Mouse (Mus musculus) heart, embryonic 15.5 days (tissue): ENCODE data around the gene Wwp2. TPM values are rescaled to one million over a fixed set of nuclear protein-coding genes. Genes with fewer than 3 reads are reported as not detected.
"Not testable (repeated sequence)": the region's sequence is repeated elsewhere in the genome, so short reads cannot be mapped to it uniquely, and the experiment has no call there.

Experiments
- ATAC-seq: fragments of 200-750 bp; cut with Nextera tagmentation; replicated peaks from 2 replicates; pipeline ENCODE4 v1.8.0; 2017; ENCODE audit warnings: low read depth, moderate TSS enrichment; ENCODE audit not compliant: insufficient number of reproducible peaks, insufficient read depth, low FRiP score
- H3K27ac ChIP-seq: fragments of 300-500 bp; sonication (generic); 2 replicates; pipeline ENCODE4 v1.5.1; 2015; ENCODE audit warnings: mild to moderate bottlenecking, inconsistent platforms
- H3K27me3 ChIP-seq: fragments of 300-500 bp; sonication (generic); 2 replicates; pipeline ENCODE4 v1.6.1; 2015; ENCODE audit warnings: inconsistent platforms
- H3K36me3 ChIP-seq: fragments of 300-500 bp; sonication (generic); 2 replicates; pipeline ENCODE4 v1.6.1; 2015; ENCODE audit warnings: mild to moderate bottlenecking, inconsistent platforms
- H3K4me1 ChIP-seq: fragments of 300-500 bp; sonication (generic); replicated peaks from 2 replicates; pipeline ENCODE4 v1.6.1; 2015; ENCODE audit warnings: inconsistent platforms
- H3K4me2 ChIP-seq: fragments of 300-500 bp; sonication (generic); 2 replicates; pipeline ENCODE4 v1.6.1; 2015; ENCODE audit warnings: inconsistent platforms, mild to moderate bottlenecking, moderate library complexity
- H3K4me3 ChIP-seq: fragments of 300-500 bp; sonication (generic); 2 replicates; pipeline ENCODE4 v1.5.1; 2015; ENCODE audit warnings: mild to moderate bottlenecking, inconsistent platforms
- H3K9ac ChIP-seq: fragments of 300-500 bp; sonication (generic); 2 replicates; pipeline ENCODE4 v1.6.1; 2015; ENCODE audit warnings: mild to moderate bottlenecking, inconsistent platforms
- H3K9me3 ChIP-seq: fragments of 300-500 bp; sonication (generic); replicated peaks from 2 replicates; pipeline ENCODE4 v1.6.1; 2016; ENCODE audit warnings: inconsistent platforms
- WGBS: fragments of 180-500 bp; shearing (Covaris S2); methylation state at CpG from one replicate; pipeline ENCODE4 v1.1.7; 2015; ENCODE audit warnings: mixed read lengths; 5-methylcytosine and 5-hydroxymethylcytosine counted together
- polyA plus RNA-seq: library from polyadenylated mRNA; unstranded; fragments of >200 nt; fragmentation: Nextera tagmentation; extraction: Ambion mirVana; gene quantifications from 2 replicates; pipeline ENCODE4 v1.2.1, GENCODE M21; 2015

Wwp2 gene
- polyA plus RNA-seq, 1 experiment from 2014 or later: 27.5 TPM

- not testable (repeated sequence) for H3K9ac ChIP-seq, ATAC-seq, H3K4me1 ChIP-seq, H3K27me3 ChIP-seq, H3K4me2 ChIP-seq, H3K4me3 ChIP-seq, H3K36me3 ChIP-seq, H3K27ac ChIP-seq, H3K9me3 ChIP-seq
- WGBS: 86% methylated on average over 7 of the region's 7 CpGs
Observed at GRCm38 (mm10) chr8:107476786-107477185, 40.6 kb downstream of the Wwp2 start.

GRCm38 (mm10) chr8:107478728-107479127 lies 42.6 kb downstream of the Wwp2 start:
- Histone ChIP-seq H3K4me3 (no peak overlapping the region), H3K36me3 (no peaks in the 10 kb centered on the region), H3K9ac (no peak overlapping the region), H3K9me3 (no peaks in the 10 kb centered on the region), H3K27ac (no peak overlapping the region), H3K4me1 (no peaks in the 10 kb centered on the region), H3K27me3 (no peaks in the 10 kb centered on the region), H3K4me2 (no peak overlapping the region)
- no peak for ATAC-seq
- WGBS: 80% methylated on average over 6 of the region's 6 CpGs

- no peak for ATAC-seq
- no peaks in the 10 kb centered on the region for H3K9me3 ChIP-seq
- no peak overlapping the region for H3K4me3 ChIP-seq
- peaks cover 3% of the 10 kb centered on the region; the same call in 1 of the 2 replicates for H3K36me3 ChIP-seq
- 82% methylated on average over 4 of the region's 4 CpGs for WGBS
- H3K4me2 ChIP-seq: no peak overlapping the region
- H3K9ac ChIP-seq: no peak overlapping the region
- H3K4me1 ChIP-seq: no peaks in the 10 kb centered on the region
- H3K27me3 ChIP-seq: no peaks in the 10 kb centered on the region
- H3K27ac ChIP-seq: no peak overlapping the region
Observed at GRCm38 (mm10) chr8:107480436-107480835, 44.3 kb downstream of the Wwp2 start.

- WGBS: 80% methylated on average over 8 of the region's 8 CpGs
- H3K27me3 ChIP-seq: no peaks in the 10 kb centered on the region
- no peak overlapping the region for H3K27ac ChIP-seq
- no peak overlapping the region for H3K4me3 ChIP-seq
- H3K9me3 ChIP-seq: no peaks in the 10 kb centered on the region
- H3K36me3 ChIP-seq: peaks cover 3% of the 10 kb centered on the region; the same call in 1 of the 2 replicates
- ATAC-seq: 0 out of 2 replicates have a peak, but pooled peaks have one; percentile 14
- no peak overlapping the region for H3K4me2 ChIP-seq
- H3K4me1 ChIP-seq: no peaks in the 10 kb centered on the region
- H3K9ac ChIP-seq: no peak overlapping the region
Observed at GRCm38 (mm10) chr8:107483250-107483649, 47.1 kb downstream of the Wwp2 start.

- Histone ChIP-seq H3K4me2 (no peak overlapping the region), H3K9me3 (no peaks in the 10 kb centered on the region), H3K4me3 (no peak overlapping the region), H3K36me3 (peaks cover 3% of the 10 kb centered on the region; the same call in 1 of the 2 replicates), H3K27me3 (no peaks in the 10 kb centered on the region), H3K27ac (no peak overlapping the region), H3K9ac (no peak overlapping the region), H3K4me1 (peaks cover 14% of the 10 kb centered on the region)
- ATAC-seq: no peak
Observed at GRCm38 (mm10) chr8:107484956-107485355, 48.8 kb downstream of the Wwp2 start.

- ATAC-seq: 0 out of 2 replicates have a peak, but pooled peaks have one; percentile 7
Observed at GRCm38 (mm10) chr8:107488551-107488950, 52.4 kb downstream of the Wwp2 start.

GRCm38 (mm10) chr8:107489086-107489485 lies 52.9 kb downstream of the Wwp2 start:
- no peaks in the 10 kb centered on the region for H3K36me3 ChIP-seq
- H3K4me3 ChIP-seq: no peak overlapping the region
- H3K27me3 ChIP-seq: no peaks in the 10 kb centered on the region
- WGBS: 56% methylated on average over 4 of the region's 4 CpGs
- H3K27ac ChIP-seq: peak overlapping the region; percentile 70
- no peaks in the 10 kb centered on the region for H3K9me3 ChIP-seq
- ATAC-seq: no peak
- no peak overlapping the region for H3K9ac ChIP-seq
- peaks cover 26% of the 10 kb centered on the region for H3K4me1 ChIP-seq
- H3K4me2 ChIP-seq: no peak overlapping the region

More at GRCm38 (mm10) chr8:107488551-107488950, 52.4 kb downstream of the Wwp2 start:
- peaks cover 3% of the 10 kb centered on the region; the same call in 1 of the 2 replicates for H3K36me3 ChIP-seq
- no peak overlapping the region for H3K4me3 ChIP-seq
- H3K9ac ChIP-seq: no peak overlapping the region
- H3K4me2 ChIP-seq: no peak overlapping the region
- no peaks in the 10 kb centered on the region for H3K27me3 ChIP-seq
- 72% methylated on average over 4 of the region's 4 CpGs for WGBS
- no peak overlapping the region for H3K27ac ChIP-seq
- no peaks in the 10 kb centered on the region for H3K9me3 ChIP-seq
- H3K4me1 ChIP-seq: peaks cover 26% of the 10 kb centered on the region

GRCm38 (mm10) chr8:107489921-107490320 lies 53.8 kb downstream of the Wwp2 start:
- Histone ChIP-seq H3K9me3 (no peaks in the 10 kb centered on the region), H3K27ac (peak overlapping the region; percentile 70), H3K4me1 (peaks cover 26% of the 10 kb centered on the region), H3K4me3 (no peak overlapping the region), H3K9ac (no peak overlapping the region), H3K27me3 (no peaks in the 10 kb centered on the region), H3K4me2 (0 out of 2 replicates have a peak overlapping the region, but pooled peaks have one; percentile 5), H3K36me3 (no peaks in the 10 kb centered on the region)
- peak; percentile 77 for ATAC-seq
- WGBS: 11% methylated on average over 5 of the region's 5 CpGs

- Histone ChIP-seq H3K9ac (no peak overlapping the region), H3K9me3 (no peaks in the 10 kb centered on the region), H3K27ac (no peak overlapping the region), H3K4me2 (no peak overlapping the region), H3K27me3 (no peaks in the 10 kb centered on the region), H3K36me3 (no peaks in the 10 kb centered on the region), H3K4me1 (peaks cover 26% of the 10 kb centered on the region), H3K4me3 (no peak overlapping the region)
- no peak for ATAC-seq
- WGBS: 74% methylated on average over 2 of the region's 2 CpGs
Observed at GRCm38 (mm10) chr8:107490649-107491048, 54.5 kb downstream of the Wwp2 start.

- WGBS: 73% methylated on average over 4 of the region's 4 CpGs
- H3K9ac ChIP-seq: no peak overlapping the region
- no peak overlapping the region for H3K27ac ChIP-seq
- ATAC-seq: no peak
- H3K27me3 ChIP-seq: no peaks in the 10 kb centered on the region
- H3K4me1 ChIP-seq: peaks cover 26% of the 10 kb centered on the region
- no peaks in the 10 kb centered on the region for H3K36me3 ChIP-seq
- H3K4me3 ChIP-seq: no peak overlapping the region
- no peak overlapping the region for H3K4me2 ChIP-seq
- H3K9me3 ChIP-seq: no peaks in the 10 kb centered on the region
Observed at GRCm38 (mm10) chr8:107491212-107491611, 55.0 kb downstream of the Wwp2 start.

GRCm38 (mm10) chr8:107491831-107492230 lies 55.7 kb downstream of the Wwp2 start:
- ATAC-seq: no peak
- H3K27ac ChIP-seq: no peak overlapping the region
- H3K9ac ChIP-seq: no peak overlapping the region

GRCm38 (mm10) chr8:107492802-107493201 lies 56.6 kb downstream of the Wwp2 start:
- Histone ChIP-seq H3K9me3 (no peaks in the 10 kb centered on the region), H3K4me2 (no peak overlapping the region), H3K27ac (no peak overlapping the region), H3K36me3 (no peaks in the 10 kb centered on the region), H3K27me3 (no peaks in the 10 kb centered on the region), H3K4me1 (peaks cover 29% of the 10 kb centered on the region), H3K4me3 (no peak overlapping the region), H3K9ac (no peak overlapping the region)
- ATAC-seq: no peak
- WGBS: 89% methylated on average over 5 of the region's 5 CpGs

More at GRCm38 (mm10) chr8:107491831-107492230, 55.7 kb downstream of the Wwp2 start:
- Histone ChIP-seq H3K4me2 (no peak overlapping the region), H3K36me3 (no peaks in the 10 kb centered on the region), H3K4me1 (peaks cover 26% of the 10 kb centered on the region), H3K4me3 (no peak overlapping the region), H3K27me3 (no peaks in the 10 kb centered on the region), H3K9me3 (no peaks in the 10 kb centered on the region)
